Mouse (Mus musculus) kidney, postnatal 0 days (tissue): ENCODE data around the gene Trim46. TPM values are rescaled to one million over a fixed set of nuclear protein-coding genes. Genes with fewer than 3 reads are reported as not detected.

Source experiments
- ATAC-seq: fragments of 200-750 bp; cut with Nextera tagmentation; replicated peaks from 2 replicates; pipeline ENCODE4 v1.8.0; 2017; ENCODE audit warnings: low read depth, moderate number of reproducible peaks, moderate TSS enrichment, moderate library complexity; ENCODE audit not compliant: low FRiP score
- DNase-seq: peaks from one replicate; pipeline ENCODE4 v3.0.0-alpha.2; 2016; ENCODE audit warnings: low spot score
- H3K27ac ChIP-seq: fragments of 300-500 bp; sonication (generic); 2 replicates; pipeline ENCODE4 v1.5.1; 2014; ENCODE audit warnings: mild to moderate bottlenecking
- H3K27me3 ChIP-seq: fragments of 300-500 bp; sonication (generic); 2 replicates; pipeline ENCODE4 v1.6.1; 2014; ENCODE audit warnings: low read length, mixed read lengths; ENCODE audit not compliant: insufficient read depth
- H3K36me3 ChIP-seq: fragments of 300-500 bp; sonication (generic); 2 replicates; pipeline ENCODE4 v1.6.1; 2014; ENCODE audit warnings: low read length, mixed read lengths; ENCODE audit not compliant: insufficient read depth
- H3K4me1 ChIP-seq: fragments of 300-500 bp; sonication (generic); replicated peaks from 2 replicates; pipeline ENCODE4 v1.6.1; 2014; ENCODE audit warnings: antibody characterized with exemption, low read length, mixed read lengths; ENCODE audit not compliant: insufficient read depth
- H3K4me2 ChIP-seq: fragments of 300-500 bp; sonication (generic); 2 replicates; pipeline ENCODE4 v1.6.1; 2014; ENCODE audit warnings: mild to moderate bottlenecking, low read length, moderate library complexity, mixed read lengths
- H3K4me3 ChIP-seq: fragments of 300-500 bp; sonication (generic); replicated peaks from 2 replicates; pipeline ENCODE4 v1.5.1; 2014; ENCODE audit warnings: low read depth, low read length
- H3K9ac ChIP-seq: fragments of 300-500 bp; sonication (generic); 2 replicates; pipeline ENCODE4 v1.6.1; 2014; ENCODE audit warnings: low read depth, low read length
- H3K9me3 ChIP-seq: fragments of 300-500 bp; sonication (generic); replicated peaks from 2 replicates; pipeline ENCODE4 v1.6.1; 2016; ENCODE audit warnings: low read length, inconsistent platforms, mixed read lengths
- CTCF ChIP-seq: IDR thresholded peaks from 2 replicates; pipeline ENCODE4 v1.5.1; 2016; ENCODE audit warnings: antibody characterized with exemption, low read depth, mild to moderate bottlenecking, moderate library complexity
- WGBS: fragments of 180-500 bp; shearing (Covaris S2); extraction: QIAGEN DNeasy Blood & Tissue Kit; methylation state at CpG from one replicate; pipeline ENCODE4 v1.1.7; 2014; 5-methylcytosine and 5-hydroxymethylcytosine counted together
- polyA plus RNA-seq: library from polyadenylated mRNA; unstranded; fragments of >200 nt; fragmentation: Nextera tagmentation; extraction: Ambion mirVana; gene quantifications from 2 replicates; pipeline ENCODE4 v1.2.1, GENCODE M21; 2015

The Trim46 gene
- polyA plus RNA-seq, 1 experiment from 2014 or later = 3.7 TPM

DNA sequence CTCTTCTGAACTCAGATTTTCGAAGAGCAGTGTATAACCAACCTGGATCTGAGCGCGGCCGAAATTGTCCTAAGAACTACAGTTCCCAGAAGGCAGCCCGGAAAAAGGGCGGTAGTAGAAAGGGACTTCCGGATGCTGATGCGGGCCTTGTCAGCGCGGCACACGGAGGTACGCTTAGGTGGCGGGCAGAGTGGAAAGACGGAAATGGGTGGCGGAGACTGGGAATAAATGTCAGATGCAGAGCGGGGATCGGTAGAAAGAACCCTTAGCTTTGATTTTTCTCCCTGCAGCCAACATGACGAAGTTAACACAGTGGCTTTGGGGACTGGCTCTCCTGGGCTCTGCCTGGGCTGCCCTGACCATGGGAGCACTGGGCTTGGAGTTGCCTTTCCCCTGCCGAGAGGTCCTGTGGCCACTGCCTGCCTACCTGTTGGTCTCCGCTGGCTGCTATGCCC, 20.4 kb upstream of the Trim46 start:
- ATAC-seq (peak; percentile 76; the same call in 1 of the 2 replicates), DNase-seq (peak; percentile 93)
- under 1% methylated on average over 20 of the region's 20 CpGs for WGBS
- Histone ChIP-seq H3K9ac (peak overlapping the region; percentile 79), H3K27ac (peak overlapping the region; percentile 81), H3K9me3 (no peaks in the 10 kb centered on the region), H3K4me2 (peak overlapping the region; percentile 96), H3K27me3 (no peaks in the 10 kb centered on the region), H3K4me1 (peaks cover 22% of the 10 kb centered on the region), H3K36me3 (no peaks in the 10 kb centered on the region), H3K4me3 (peak overlapping the region; percentile 57)
- no peak for TF ChIP-seq CTCF

DNA sequence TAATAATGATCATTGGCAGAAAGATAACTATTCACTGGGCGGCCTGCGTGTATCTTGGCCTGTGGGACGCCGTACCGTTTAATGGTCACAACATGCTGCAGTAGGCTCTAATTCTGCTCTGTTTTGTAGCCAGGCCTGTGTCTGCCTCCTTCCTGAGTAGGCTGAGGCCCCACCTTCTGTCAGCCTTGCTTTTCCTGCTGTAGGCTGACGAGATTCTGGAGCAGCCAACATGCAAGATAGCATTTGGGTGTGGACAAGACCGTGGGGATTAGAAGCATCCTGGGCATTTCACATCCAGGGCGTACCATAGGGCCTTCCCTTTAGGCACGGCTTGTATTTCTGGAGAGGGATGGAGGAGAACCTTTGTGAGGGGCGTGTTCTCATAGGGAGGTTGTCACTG, 16.3 kb upstream of the Trim46 start:
- Histone ChIP-seq H3K9me3 (no peaks in the 10 kb centered on the region), H3K4me3 (no peak overlapping the region), H3K27ac (peak overlapping the region; percentile 31; the same call in 1 of the 2 replicates), H3K9ac (no peak overlapping the region), H3K36me3 (no peaks in the 10 kb centered on the region), H3K27me3 (no peaks in the 10 kb centered on the region), H3K4me2 (no peak overlapping the region), H3K4me1 (0 out of 2 replicates have a peak, but pooled peaks cover 5% of the 10 kb centered on the region)
- ATAC-seq (no peak), DNase-seq (peak; percentile 21)
- 60% methylated on average over 10 of the region's 10 CpGs for WGBS
- no peak for TF ChIP-seq CTCF

DNA sequence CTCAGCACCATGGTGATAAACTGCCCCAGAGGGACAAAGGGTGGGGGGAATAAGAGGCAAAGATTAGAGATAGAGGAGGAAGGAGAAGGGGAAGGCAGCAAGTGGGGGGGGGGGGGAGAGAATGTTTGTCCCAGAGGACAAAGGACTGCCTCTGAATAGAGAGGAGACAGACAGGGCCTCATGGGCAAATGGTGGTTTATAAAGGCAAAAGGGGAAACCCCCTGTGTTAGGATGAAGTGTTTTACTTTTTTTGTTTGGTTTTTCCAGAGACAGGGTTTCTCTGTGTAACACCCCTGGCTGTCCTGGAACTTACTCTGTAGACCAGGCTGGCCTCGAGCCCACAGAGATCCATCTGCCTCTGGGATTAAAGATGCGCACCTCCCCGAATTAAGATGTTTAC, 14.1 kb upstream of the Trim46 start:
- no peak overlapping the region for H3K9ac ChIP-seq
- no peaks in the 10 kb centered on the region for H3K27me3 ChIP-seq
- 76% methylated on average over 3 of the region's 3 CpGs for WGBS
- H3K27ac ChIP-seq = no peak overlapping the region
- H3K4me3 ChIP-seq = no peak overlapping the region
- ATAC-seq = no peak
- H3K36me3 ChIP-seq = no peaks in the 10 kb centered on the region
- no peaks in the 10 kb centered on the region for H3K9me3 ChIP-seq
- H3K4me2 ChIP-seq = no peak overlapping the region
- H3K4me1 ChIP-seq = no peaks in the 10 kb centered on the region
- no peak for TF ChIP-seq CTCF
- no peak for DNase-seq

DNA sequence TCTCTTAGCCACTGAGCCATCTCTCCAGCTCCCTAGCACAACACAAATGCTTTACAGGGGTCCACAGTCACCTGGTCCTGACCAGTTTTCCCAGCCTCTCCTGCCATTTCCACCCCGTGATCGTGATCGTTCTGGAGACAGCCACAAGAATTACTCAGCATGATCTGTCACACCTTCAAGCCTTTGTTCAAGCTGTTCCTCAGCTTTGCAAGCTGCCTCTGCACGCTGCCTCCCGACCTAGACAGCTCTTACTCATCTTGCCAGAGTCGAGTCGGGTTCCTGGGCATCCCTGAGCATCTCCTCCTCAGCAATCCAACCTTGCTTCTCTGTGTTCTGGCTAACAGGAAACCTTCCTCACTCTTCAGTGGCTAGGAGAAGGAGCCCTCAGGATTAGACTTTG, 13.0 kb upstream of the Trim46 start, which contains the start of gene Dpm3:
TSS of gene Dpm3 (plus strand) at position 283 of the 400 bp plus-strand sequence.
- no peak within 1 kb of the TSS for H3K4me3 ChIP-seq
- TF ChIP-seq CTCF = no peak
- H3K4me1 ChIP-seq = no peaks in the 10 kb centered on the region
- H3K9ac ChIP-seq = no peak within 1 kb of the TSS
- no peaks in the 10 kb centered on the region for H3K36me3 ChIP-seq
- H3K27ac ChIP-seq = no peak within 1 kb of the TSS
- no peaks in the 10 kb centered on the region for H3K9me3 ChIP-seq
- DNase-seq (no peak), ATAC-seq (no peak)
- WGBS = 35% methylated on average over 7 of the region's 7 CpGs
- no peak within 1 kb of the TSS for H3K4me2 ChIP-seq
- no peaks in the 10 kb centered on the region for H3K27me3 ChIP-seq

DNA sequence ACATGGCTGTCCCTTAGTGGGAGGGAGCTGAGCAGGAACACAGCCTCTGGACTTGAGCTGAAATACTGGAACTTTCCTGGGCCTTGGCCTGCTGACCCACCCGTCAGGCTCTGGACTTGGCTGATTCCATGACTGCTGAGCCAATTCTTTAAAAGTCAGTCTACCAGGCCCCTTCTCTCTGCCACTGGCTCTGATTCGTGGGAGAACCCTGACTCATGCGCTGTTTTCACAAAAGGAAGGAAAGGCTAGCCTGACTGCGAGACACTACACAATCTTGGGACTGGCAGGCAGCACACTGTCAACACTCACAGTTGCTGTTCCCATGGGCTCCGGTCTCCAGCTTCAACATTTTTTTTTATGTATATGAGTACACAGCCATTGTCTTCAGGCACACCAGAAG, 10.1 kb upstream of the Trim46 start:
- H3K4me3 ChIP-seq = no peak overlapping the region
- H3K36me3 ChIP-seq = no peaks in the 10 kb centered on the region
- TF ChIP-seq CTCF = no peak
- 72% methylated on average over 5 of the region's 5 CpGs for WGBS
- no peak overlapping the region for H3K4me2 ChIP-seq
- H3K9ac ChIP-seq = no peak overlapping the region
- ATAC-seq = no peak
- H3K27me3 ChIP-seq = no peaks in the 10 kb centered on the region
- DNase-seq = no peak
- peaks cover 7% of the 10 kb centered on the region for H3K4me1 ChIP-seq
- no peak overlapping the region for H3K27ac ChIP-seq
- H3K9me3 ChIP-seq = no peaks in the 10 kb centered on the region

DNA sequence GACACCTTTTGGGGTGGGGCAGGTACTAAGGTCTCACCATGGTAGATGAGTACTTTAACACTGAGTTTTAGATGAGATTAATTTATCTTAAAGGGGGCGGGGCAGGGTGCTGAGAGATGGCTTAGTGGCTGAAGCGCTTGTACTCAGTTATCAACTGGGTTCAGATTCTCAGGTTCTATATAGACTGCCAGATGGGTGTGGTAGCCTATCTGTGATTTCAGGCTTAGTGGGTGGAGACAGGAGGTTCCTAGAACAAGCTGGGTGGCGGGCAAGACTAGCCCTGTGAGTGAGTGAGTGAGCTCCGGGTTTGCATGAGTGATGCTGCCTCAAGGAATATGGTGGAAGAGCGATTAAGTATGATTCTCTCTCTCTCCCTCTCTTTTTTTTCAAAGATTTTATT, 8.9 kb upstream of the Trim46 start:
- no peak for TF ChIP-seq CTCF
- Histone ChIP-seq H3K9me3 (no peaks in the 10 kb centered on the region), H3K36me3 (no peaks in the 10 kb centered on the region), H3K27ac (no peak overlapping the region), H3K4me3 (no peak overlapping the region), H3K27me3 (no peaks in the 10 kb centered on the region), H3K4me1 (peaks cover 14% of the 10 kb centered on the region), H3K9ac (no peak overlapping the region), H3K4me2 (no peak overlapping the region)
- no peak for DNase-seq
- 92% methylated on average over 5 of the region's 5 CpGs for WGBS
- no peak for ATAC-seq

DNA sequence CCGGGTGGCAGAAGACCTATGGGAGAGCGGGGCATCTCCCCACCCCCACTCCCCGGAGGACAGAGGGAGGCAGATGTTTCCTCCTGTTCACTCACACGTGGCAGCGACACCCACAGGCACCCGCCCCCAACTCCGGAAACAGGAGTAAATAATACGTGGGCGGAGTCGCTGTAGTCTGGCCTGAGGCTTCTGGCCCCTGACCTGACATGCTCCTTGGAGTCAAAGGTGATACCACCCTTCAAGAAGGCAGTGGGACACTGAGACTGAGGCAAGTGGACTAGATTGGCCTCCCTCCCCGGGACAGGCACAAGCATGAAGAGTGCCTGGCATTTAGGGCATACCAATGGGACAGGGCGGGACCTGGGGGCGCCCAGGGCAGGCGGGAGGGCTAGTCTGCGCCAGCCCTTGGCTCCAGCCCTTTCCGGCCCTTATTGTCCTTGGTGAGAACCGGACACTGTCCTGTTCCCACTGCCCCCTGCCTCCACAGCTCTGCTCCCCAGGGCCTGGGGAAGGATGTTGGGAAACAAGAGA, 5.3 kb upstream of the Trim46 start:
- no peak overlapping the region for H3K4me3 ChIP-seq
- no peak; the same call in 1 of the 2 replicates for TF ChIP-seq CTCF
- H3K36me3 ChIP-seq = no peaks in the 10 kb centered on the region
- no peaks in the 10 kb centered on the region for H3K9me3 ChIP-seq
- 1% methylated on average over 17 of the region's 17 CpGs for WGBS
- peak overlapping the region; percentile 64 for H3K27ac ChIP-seq
- DNase-seq (peak; percentile 82), ATAC-seq (peak; percentile 57)
- no peaks in the 10 kb centered on the region for H3K27me3 ChIP-seq
- H3K4me2 ChIP-seq = peak overlapping the region; percentile 29
- no peak overlapping the region for H3K9ac ChIP-seq
- H3K4me1 ChIP-seq = peaks cover 14% of the 10 kb centered on the region
